Mouse (Mus musculus) G1E (cell line): ENCODE measurements around the gene Lgals7. TPM values are rescaled to one million over a fixed set of nuclear protein-coding genes. Genes with fewer than 3 reads are reported as not detected.

ENCODE experiments used
- ATAC-seq: 2 replicates; pipeline ENCODE4 v1.8.0; 2016; ENCODE audit warnings: mild to moderate bottlenecking; ENCODE audit not compliant: insufficient number of reproducible peaks, poor library complexity, low FRiP score, severe bottlenecking; ENCODE audit errors: extremely low read depth
- DNase-seq: peaks from one replicate; pipeline ENCODE4 v3.0.0; 2012; ENCODE audit warnings: low spot score
- H3K27me3 ChIP-seq: 2 replicates; pipeline ENCODE4 v1.6.1; 2012; ENCODE audit warnings: mild to moderate bottlenecking, low read length, inconsistent platforms; ENCODE audit not compliant: insufficient read depth
- H3K36me3 ChIP-seq: replicated peaks from 2 replicates; pipeline ENCODE3; 2012; ENCODE audit warnings: mild to moderate bottlenecking, inconsistent platforms
- H3K4me1 ChIP-seq: 2 replicates; pipeline ENCODE4 v1.6.1; 2012; ENCODE audit warnings: low read depth, low read length, inconsistent platforms, mixed read lengths; ENCODE audit not compliant: insufficient read depth
- H3K4me3 ChIP-seq: 2 replicates; pipeline ENCODE4 v1.5.1; 2012; ENCODE audit warnings: low read depth, mild to moderate bottlenecking, inconsistent platforms, low read length, moderate library complexity, mixed read lengths
- H3K9me3 ChIP-seq: replicated peaks from 2 replicates; pipeline ENCODE4 v1.6.1; 2012; ENCODE audit warnings: inconsistent platforms
- CTCF ChIP-seq: IDR thresholded peaks from 2 replicates; pipeline ENCODE4 v1.5.1; 2012; ENCODE audit warnings: low read depth, low read length, inconsistent platforms, mixed read lengths
- GATA1 ChIP-seq: IDR thresholded peaks from 2 replicates; pipeline ENCODE4 v1.6.1; 2012; ENCODE audit warnings: borderline replicate concordance, low read length, inconsistent platforms, mixed read lengths
- GATA2 ChIP-seq: IDR thresholded peaks from 2 replicates; pipeline ENCODE4 v1.6.1; 2012; ENCODE audit warnings: low read depth, low read length, inconsistent platforms, borderline replicate concordance
- POLR2AphosphoS5 ChIP-seq: IDR thresholded peaks from 2 replicates; pipeline ENCODE4 v1.6.1; 2012; ENCODE audit warnings: low read depth, low read length, inconsistent platforms; ENCODE audit not compliant: insufficient replicate concordance
- TAL1 ChIP-seq: conservative IDR thresholded peaks from 2 replicates; pipeline ENCODE4 v1.6.1; 2012; ENCODE audit warnings: low read depth, low read length, inconsistent platforms, mixed read lengths
- polyA plus RNA-seq: library from polyadenylated mRNA; stranded (reverse); fragments of >175 nt; gene quantifications from 2 replicates; pipeline ENCODE4 v1.2.3, GENCODE M21; 2012
- total RNA-seq, 2 experiments: library from RNA; stranded (forward) in 1 of 2; stranded (reverse) in 1 of 2; fragments of 200-1000 nt in 1 of 2; fragments of >200 nt in 1 of 2; fragmentation: Nextera tagmentation in 1 of 2; gene quantifications; 2 replicates each; pipeline ENCODE4 v1.2.3; 2014 to 2017

Gene Lgals7
- total and polyA plus RNA-seq, 3 experiments: 0.27 to 0.49 TPM; not detected in 1

DNA sequence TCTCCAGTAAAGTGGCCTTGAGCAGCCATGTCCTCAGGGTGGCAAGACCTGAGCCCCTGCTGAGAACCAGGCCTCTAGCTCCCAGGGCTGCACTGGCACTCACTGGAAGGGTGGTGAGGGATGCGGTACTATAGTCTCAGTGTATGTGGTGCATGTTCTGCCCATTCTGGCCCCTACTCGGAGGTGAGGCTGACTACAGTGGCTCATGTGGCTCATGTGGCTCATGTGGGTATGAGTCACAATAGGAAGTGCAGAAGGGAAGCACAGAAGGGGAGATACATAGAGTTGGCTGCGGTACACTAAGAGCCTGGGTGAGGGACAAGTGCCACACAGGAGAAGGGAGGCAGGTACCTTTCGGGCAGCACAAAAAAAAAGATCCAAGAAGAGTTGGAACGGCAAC, 43.5 kb downstream of the Lgals7 start:
- H3K4me3 ChIP-seq: no peak overlapping the region
- DNase-seq: no peak

DNA sequence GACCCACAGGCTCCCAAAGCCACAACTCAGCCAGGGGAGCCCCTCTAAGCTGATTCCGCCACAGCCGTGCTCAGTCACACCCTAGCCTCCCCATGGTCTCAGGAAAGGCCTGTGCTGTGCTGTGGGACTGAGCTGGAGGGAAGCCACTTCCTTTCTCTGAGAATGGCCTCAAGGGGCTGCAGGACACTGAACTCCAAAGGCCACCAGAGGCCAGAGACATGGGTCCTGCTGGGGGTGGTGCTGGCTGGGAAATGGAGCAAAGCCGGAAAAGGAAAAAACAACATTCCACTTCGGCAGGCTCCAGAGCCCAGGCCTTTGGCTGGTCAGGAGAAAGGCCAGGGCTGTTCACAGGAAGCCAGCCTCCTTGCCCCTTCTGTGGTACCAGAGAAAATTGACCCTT, 48.0 kb downstream of the Lgals7 start:
- Histone ChIP-seq H3K4me3 (no peak overlapping the region), H3K4me1 (no peaks in the 10 kb centered on the region), H3K9me3 (no peaks in the 10 kb centered on the region), H3K36me3 (peaks cover 99% of the 10 kb centered on the region), H3K27me3 (no peaks in the 10 kb centered on the region)
- no peak for DNase-seq
- ATAC-seq: no peak
- TF ChIP-seq GATA1 (no peak), POLR2AphosphoS5 (no peak), GATA2 (no peak), TAL1 (no peak), CTCF (no peak)

More for the DNA sequence above, 43.5 kb downstream of the Lgals7 start:
- no peak for ATAC-seq
- Histone ChIP-seq H3K4me1 (no peaks in the 10 kb centered on the region), H3K36me3 (peaks cover 99% of the 10 kb centered on the region), H3K27me3 (no peaks in the 10 kb centered on the region), H3K9me3 (no peaks in the 10 kb centered on the region)
- TF ChIP-seq CTCF (no peak), TAL1 (no peak), GATA2 (no peak), GATA1 (no peak), POLR2AphosphoS5 (no peak)

DNA sequence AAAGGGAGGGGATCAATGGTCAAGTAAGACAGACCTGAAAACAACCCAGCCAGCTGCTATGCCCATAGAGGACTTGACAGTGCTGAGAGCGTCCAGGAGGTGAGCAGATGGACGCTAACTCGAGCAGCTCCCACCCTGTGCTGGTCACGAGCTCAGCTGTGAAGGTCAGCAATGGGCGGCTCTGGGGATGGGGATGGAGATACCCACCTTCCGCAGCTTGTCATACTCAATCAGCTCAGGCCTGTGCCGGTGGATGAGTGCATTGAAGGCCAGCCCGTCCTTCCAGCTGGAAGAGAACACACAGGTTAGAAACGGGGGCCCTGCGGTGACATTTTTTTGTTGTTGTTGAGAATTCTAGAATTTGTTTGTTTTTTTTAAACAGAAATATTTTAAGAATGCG, 49.5 kb downstream of the Lgals7 start:
- ATAC-seq (no peak), DNase-seq (no peak)
- peaks cover 99% of the 10 kb centered on the region for H3K36me3 ChIP-seq
- TF ChIP-seq TAL1 (no peak), GATA2 (no peak), POLR2AphosphoS5 (no peak), CTCF (no peak), GATA1 (no peak)
- no peak overlapping the region for H3K4me3 ChIP-seq
- H3K27me3 ChIP-seq: no peaks in the 10 kb centered on the region
- H3K4me1 ChIP-seq: no peaks in the 10 kb centered on the region
- no peaks in the 10 kb centered on the region for H3K9me3 ChIP-seq

Other genes with a start within 250 kb of the Lgals7 start
- not detected in 2 replicates for gene Acp7, start 232.5 kb upstream of the Lgals7 start, total RNA-seq (2014; fragmentation: Nextera tagmentation)
- gene Acp7, start 232.5 kb upstream of the Lgals7 start, total RNA-seq (2017): 0.11 TPM in 1 of 2 replicates, not detected in the other
- not detected in 2 replicates for gene Acp7, start 232.5 kb upstream of the Lgals7 start, polyA plus RNA-seq
- not detected in 2 replicates for gene Fbxo27, start 171.0 kb upstream of the Lgals7 start, total RNA-seq (2014; fragmentation: Nextera tagmentation)
- gene Fbxo27, start 171.0 kb upstream of the Lgals7 start, total RNA-seq (2017): not detected in 2 replicates
- gene Fbxo27, start 171.0 kb upstream of the Lgals7 start, polyA plus RNA-seq: not detected in 2 replicates
- gene Fbxo17, start 147.0 kb upstream of the Lgals7 start, total RNA-seq (2014; fragmentation: Nextera tagmentation): not detected in 2 replicates
- 0.27 TPM in 1 of 2 replicates, not detected in the other for gene Fbxo17, start 147.0 kb upstream of the Lgals7 start, total RNA-seq (2017)
- gene Fbxo17, start 147.0 kb upstream of the Lgals7 start, polyA plus RNA-seq: not detected in 2 replicates
- 12.3 and 14.2 TPM in 2 replicates for gene Mrps12, start 122.0 kb upstream of the Lgals7 start, total RNA-seq (2014; fragmentation: Nextera tagmentation)
- gene Mrps12, start 122.0 kb upstream of the Lgals7 start, total RNA-seq (2017): 24.8 and 33.9 TPM in 2 replicates
- 217 and 283 TPM in 2 replicates for gene Mrps12, start 122.0 kb upstream of the Lgals7 start, polyA plus RNA-seq
- gene Sars2, start 121.9 kb upstream of the Lgals7 start, total RNA-seq (2014; fragmentation: Nextera tagmentation): 10.1 and 17.1 TPM in 2 replicates
- 9.1 and 10.0 TPM in 2 replicates for gene Sars2, start 121.9 kb upstream of the Lgals7 start, total RNA-seq (2017)
- gene Sars2, start 121.9 kb upstream of the Lgals7 start, polyA plus RNA-seq: 33.4 and 41.5 TPM in 2 replicates
- gene Ccer2, start 107.7 kb upstream of the Lgals7 start, total RNA-seq (2014; fragmentation: Nextera tagmentation): not detected in 2 replicates
- gene Ccer2, start 107.7 kb upstream of the Lgals7 start, total RNA-seq (2017): not detected in 2 replicates
- gene Ccer2, start 107.7 kb upstream of the Lgals7 start, polyA plus RNA-seq: not detected in 2 replicates
- 50.1 and 60.0 TPM in 2 replicates for gene Sirt2, start 97.1 kb upstream of the Lgals7 start, total RNA-seq (2014; fragmentation: Nextera tagmentation)
- 34.1 and 36.4 TPM in 2 replicates for gene Sirt2, start 97.1 kb upstream of the Lgals7 start, total RNA-seq (2017)
- 103 and 114 TPM in 2 replicates for gene Sirt2, start 97.1 kb upstream of the Lgals7 start, polyA plus RNA-seq
- gene Nfkbib, start 96.3 kb upstream of the Lgals7 start, total RNA-seq (2014; fragmentation: Nextera tagmentation): 21.1 and 30.4 TPM in 2 replicates
- 9.5 and 10.7 TPM in 2 replicates for gene Nfkbib, start 96.3 kb upstream of the Lgals7 start, total RNA-seq (2017)
- 109 and 136 TPM in 2 replicates for gene Nfkbib, start 96.3 kb upstream of the Lgals7 start, polyA plus RNA-seq
- 1.8 TPM in 1 of 2 replicates, not detected in the other for gene Rinl, start 74.9 kb upstream of the Lgals7 start, total RNA-seq (2014; fragmentation: Nextera tagmentation)
- 1.2 and 1.4 TPM in 2 replicates for gene Rinl, start 74.9 kb upstream of the Lgals7 start, total RNA-seq (2017)
- 1.4 and 1.8 TPM in 2 replicates for gene Rinl, start 74.9 kb upstream of the Lgals7 start, polyA plus RNA-seq
- gene Hnrnpl, start 55.3 kb upstream of the Lgals7 start, total RNA-seq (2014; fragmentation: Nextera tagmentation): 442 and 470 TPM in 2 replicates
- 251 and 279 TPM in 2 replicates for gene Hnrnpl, start 55.3 kb upstream of the Lgals7 start, total RNA-seq (2017)
- 430 and 529 TPM in 2 replicates for gene Hnrnpl, start 55.3 kb upstream of the Lgals7 start, polyA plus RNA-seq
- 102 and 127 TPM in 2 replicates for gene Ech1, start 38.6 kb upstream of the Lgals7 start, total RNA-seq (2014; fragmentation: Nextera tagmentation)
- 78.5 and 94.3 TPM in 2 replicates for gene Ech1, start 38.6 kb upstream of the Lgals7 start, total RNA-seq (2017)
- gene Ech1, start 38.6 kb upstream of the Lgals7 start, polyA plus RNA-seq: 12.9 and 33.1 TPM in 2 replicates
- gene Lgals4, start 30.0 kb upstream of the Lgals7 start, total RNA-seq (2014; fragmentation: Nextera tagmentation): 0.87 and 3.0 TPM in 2 replicates
- 1.9 and 3.4 TPM in 2 replicates for gene Lgals4, start 30.0 kb upstream of the Lgals7 start, total RNA-seq (2017)
- 0.22 and 0.68 TPM in 2 replicates for gene Lgals4, start 30.0 kb upstream of the Lgals7 start, polyA plus RNA-seq
- not detected in 2 replicates for gene Capn12, start 17.6 kb downstream of the Lgals7 start, total RNA-seq (2014; fragmentation: Nextera tagmentation)
- gene Capn12, start 17.6 kb downstream of the Lgals7 start, total RNA-seq (2017): 0.12 and 0.22 TPM in 2 replicates
- 0.02 TPM in 1 of 2 replicates, not detected in the other for gene Capn12, start 17.6 kb downstream of the Lgals7 start, polyA plus RNA-seq
- gene Actn4, start 98.5 kb downstream of the Lgals7 start, total RNA-seq (2014; fragmentation: Nextera tagmentation): 119 and 121 TPM in 2 replicates
- gene Actn4, start 98.5 kb downstream of the Lgals7 start, total RNA-seq (2017): 28.1 and 30.3 TPM in 2 replicates
- 259 and 260 TPM in 2 replicates for gene Actn4, start 98.5 kb downstream of the Lgals7 start, polyA plus RNA-seq
- 280 and 322 TPM in 2 replicates for gene Eif3k, start 118.0 kb downstream of the Lgals7 start, total RNA-seq (2014; fragmentation: Nextera tagmentation)
- 377 and 459 TPM in 2 replicates for gene Eif3k, start 118.0 kb downstream of the Lgals7 start, total RNA-seq (2017)
- 91.7 and 199 TPM in 2 replicates for gene Eif3k, start 118.0 kb downstream of the Lgals7 start, polyA plus RNA-seq
- gene Map4k1, start 118.2 kb downstream of the Lgals7 start, total RNA-seq (2014; fragmentation: Nextera tagmentation): 9.6 and 15.9 TPM in 2 replicates
- gene Map4k1, start 118.2 kb downstream of the Lgals7 start, total RNA-seq (2017): 9.1 and 16.1 TPM in 2 replicates
- 58.0 and 67.4 TPM in 2 replicates for gene Map4k1, start 118.2 kb downstream of the Lgals7 start, polyA plus RNA-seq